Mouse (Mus musculus) small intestine, adult 2 months (tissue): Measurements from ENCODE around the gene Vav3. TPM values are rescaled to one million over a fixed set of nuclear protein-coding genes. Genes with fewer than 3 reads are reported as not detected.

ENCODE experiments used
- H3K27ac ChIP-seq: fragments of 200-500 bp; 2 replicates; pipeline ENCODE4 v1.5.1; 2012; ENCODE audit warnings: low read depth, low read length, control low read depth, inconsistent platforms; ENCODE audit not compliant: insufficient read depth
- H3K27me3 ChIP-seq: fragments of 200-500 bp; 2 replicates; pipeline ENCODE4 v1.6.1; 2012; ENCODE audit warnings: mild to moderate bottlenecking, moderate library complexity, low read length, inconsistent platforms; ENCODE audit not compliant: control insufficient read depth, insufficient read depth
- H3K36me3 ChIP-seq: fragments of 200-500 bp; 2 replicates; pipeline ENCODE4 v1.6.1; 2012; ENCODE audit warnings: mild to moderate bottlenecking, low read length, control low read depth, inconsistent platforms; ENCODE audit not compliant: control insufficient read depth, insufficient read depth
- H3K4me1 ChIP-seq: fragments of 200-500 bp; 2 replicates; pipeline ENCODE4 v1.6.1; 2012; ENCODE audit warnings: low read length, inconsistent platforms, mixed read lengths; ENCODE audit not compliant: control insufficient read depth, insufficient read depth, insufficient read length
- H3K4me3 ChIP-seq: fragments of 200-500 bp; 2 replicates; pipeline ENCODE4 v1.5.1; 2012; ENCODE audit warnings: low read depth, mild to moderate bottlenecking, control low read depth, inconsistent platforms, low read length, moderate library complexity
- CTCF ChIP-seq: fragments of 200-500 bp; IDR thresholded peaks from 2 replicates; pipeline ENCODE4 v1.5.1; 2012; ENCODE audit warnings: low read depth, mild to moderate bottlenecking, control low read depth, inconsistent platforms, low read length, moderate library complexity, mixed read lengths; ENCODE audit not compliant: insufficient replicate concordance, insufficient read length; ENCODE audit errors: extremely low read depth
- POLR2A ChIP-seq: fragments of 200-500 bp; IDR thresholded peaks from 2 replicates; pipeline ENCODE4 v1.6.1; 2012; ENCODE audit warnings: low read depth, mild to moderate bottlenecking, control low read depth, inconsistent platforms, low read length, moderate library complexity
- WGBS: fragments of 180-500 bp; shearing (Covaris S2); methylation state at CpG from one replicate; pipeline ENCODE4 v1.1.7; 2018; 5-methylcytosine and 5-hydroxymethylcytosine counted together
- polyA plus RNA-seq: library from polyadenylated mRNA; depleted of rRNA; stranded (reverse); fragments of >200 nt; gene quantifications from 2 replicates; pipeline ENCODE4 v1.2.3, GENCODE M21; 2012

Vav3 gene
- polyA plus RNA-seq, 1 experiment = 0.34 TPM

DNA sequence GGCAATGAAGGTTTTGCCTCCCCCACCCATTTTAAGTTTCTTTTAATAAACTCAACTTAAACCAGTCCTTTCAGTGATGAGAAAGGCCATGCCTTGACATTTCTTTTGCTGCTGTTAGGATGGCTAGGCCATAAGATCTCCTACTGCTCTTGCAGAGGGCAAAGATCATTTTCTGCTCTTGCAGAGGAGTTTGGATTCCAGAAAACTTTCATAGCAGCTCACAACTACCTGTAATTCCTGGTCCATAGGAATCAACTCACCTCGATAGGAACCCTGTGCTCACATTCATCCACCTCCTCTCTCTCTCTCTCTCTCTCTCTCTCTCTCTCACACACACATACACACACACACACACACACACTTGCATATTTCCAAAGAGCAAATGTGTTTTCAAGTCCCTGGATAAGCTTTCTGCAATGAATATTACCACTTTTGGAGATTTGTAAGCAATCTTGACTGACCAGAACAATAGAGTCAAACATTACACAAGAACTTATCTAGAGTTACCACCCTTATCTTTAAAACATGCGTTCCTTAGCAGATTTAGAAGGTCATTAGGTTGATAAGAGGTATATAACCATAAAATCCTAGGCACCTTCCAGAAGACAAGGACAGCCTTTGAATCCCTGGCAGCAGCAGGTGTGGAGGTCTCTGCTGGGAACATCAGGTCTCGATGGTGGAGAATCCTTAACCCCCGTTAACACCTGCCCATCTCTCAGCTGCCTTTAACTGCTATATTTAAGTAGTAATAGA lies 260.4 kb downstream of the Vav3 start:
- no peak overlapping the region for H3K4me3 ChIP-seq
- H3K4me1 ChIP-seq = peaks cover 8% of the 10 kb centered on the region; the same call in 1 of the 2 replicates
- 30% methylated on average over 4 of the region's 4 CpGs for WGBS
- TF ChIP-seq CTCF (no peak), POLR2A (no peak)
- H3K27me3 ChIP-seq = no peaks in the 10 kb centered on the region; the same call in 1 of the 2 replicates
- no peaks in the 10 kb centered on the region for H3K36me3 ChIP-seq
- H3K27ac ChIP-seq = no peak overlapping the region

DNA sequence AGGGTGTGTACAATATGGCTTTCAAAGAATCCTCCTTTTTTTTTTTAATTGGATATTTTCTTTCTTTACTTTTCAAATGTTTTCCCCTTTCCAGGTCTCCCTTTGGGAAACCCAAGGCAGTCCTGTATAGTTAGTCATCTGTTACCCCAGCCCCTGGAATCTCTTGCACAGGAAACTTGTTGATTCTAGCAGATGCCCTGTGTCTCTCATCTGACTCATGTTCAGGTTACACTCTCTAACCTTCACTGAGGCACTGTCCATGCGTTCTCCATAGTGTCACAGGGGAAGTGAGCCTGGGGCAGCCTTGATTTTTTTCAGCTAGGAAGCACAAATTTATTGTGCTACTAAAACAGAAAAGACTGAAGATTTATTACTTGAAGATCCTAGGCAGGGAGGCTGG lies 262.3 kb downstream of the Vav3 start:
- Histone ChIP-seq H3K27ac (no peak overlapping the region), H3K4me1 (peaks cover 5% of the 10 kb centered on the region; the same call in 1 of the 2 replicates), H3K4me3 (no peak overlapping the region), H3K27me3 (no peaks in the 10 kb centered on the region; the same call in 1 of the 2 replicates), H3K36me3 (no peaks in the 10 kb centered on the region)
- WGBS = 86% methylated on average over 1 of the region's 1 CpGs
- TF ChIP-seq CTCF (no peak), POLR2A (no peak)

- 55% methylated on average over 2 of the region's 2 CpGs for WGBS
- H3K36me3 ChIP-seq = no peaks in the 10 kb centered on the region
- 0 out of 2 replicates have a peak, but pooled peaks cover 2% of the 10 kb centered on the region for H3K4me1 ChIP-seq
- TF ChIP-seq POLR2A (no peak), CTCF (no peak)
- no peaks in the 10 kb centered on the region; the same call in 1 of the 2 replicates for H3K27me3 ChIP-seq
- no peak overlapping the region for H3K4me3 ChIP-seq
- no peak overlapping the region for H3K27ac ChIP-seq
These were observed 265.7 kb downstream of the Vav3 start for GRCm38 (mm10) chr3:109606121-109606520.

GRCm38 (mm10) chr3:109621721-109622120 lies 281.3 kb downstream of the Vav3 start:
- no peaks in the 10 kb centered on the region for H3K27me3 ChIP-seq
- H3K4me1 ChIP-seq = no peaks in the 10 kb centered on the region
- H3K4me3 ChIP-seq = no peak overlapping the region
- H3K36me3 ChIP-seq = no peaks in the 10 kb centered on the region
- WGBS = 71% methylated on average over 3 of the region's 3 CpGs
- no peak overlapping the region for H3K27ac ChIP-seq
- TF ChIP-seq CTCF = no peak
- no peak for TF ChIP-seq POLR2A

GRCm38 (mm10) chr3:109622361-109622760 lies 281.9 kb downstream of the Vav3 start:
- Histone ChIP-seq H3K27ac (no peak overlapping the region), H3K27me3 (no peaks in the 10 kb centered on the region), H3K36me3 (no peaks in the 10 kb centered on the region), H3K4me3 (no peak overlapping the region), H3K4me1 (no peaks in the 10 kb centered on the region)
- TF ChIP-seq POLR2A = no peak
- TF ChIP-seq CTCF = no peak
- 84% methylated on average over 1 of the region's 1 CpGs for WGBS

DNA sequence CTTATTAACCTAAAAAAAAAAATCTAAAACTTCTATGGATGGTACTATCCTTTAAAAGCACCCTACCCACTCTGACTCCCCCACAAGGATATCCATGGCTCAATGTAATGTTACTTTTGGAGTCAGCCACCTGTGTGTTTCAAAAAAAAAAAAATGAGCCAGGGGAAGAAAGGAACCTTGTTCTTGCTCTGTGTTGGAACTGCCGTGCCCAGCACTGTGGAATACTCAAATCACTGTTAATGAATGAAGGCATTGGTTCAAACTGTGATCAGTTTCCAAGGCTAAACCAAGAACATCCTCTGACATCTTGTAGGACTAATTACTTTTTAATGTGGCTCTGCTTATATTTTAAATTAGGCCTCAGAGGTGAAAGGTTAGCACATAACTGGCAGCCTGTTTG lies 282.4 kb downstream of the Vav3 start:
- H3K36me3 ChIP-seq = no peaks in the 10 kb centered on the region
- H3K27ac ChIP-seq = no peak overlapping the region
- 82% methylated on average over 1 of the region's 1 CpGs for WGBS
- no peaks in the 10 kb centered on the region for H3K27me3 ChIP-seq
- no peaks in the 10 kb centered on the region for H3K4me1 ChIP-seq
- no peak overlapping the region for H3K4me3 ChIP-seq
- TF ChIP-seq POLR2A (no peak), CTCF (no peak)

- WGBS = 28% methylated on average over 2 of the region's 2 CpGs
- no peak overlapping the region for H3K27ac ChIP-seq
- TF ChIP-seq CTCF (no peak), POLR2A (no peak)
- H3K27me3 ChIP-seq = no peaks in the 10 kb centered on the region
- H3K36me3 ChIP-seq = no peaks in the 10 kb centered on the region
- H3K4me3 ChIP-seq = no peak overlapping the region
- H3K4me1 ChIP-seq = no peaks in the 10 kb centered on the region
These were observed 283.3 kb downstream of the Vav3 start for GRCm38 (mm10) chr3:109623770-109624169.
